Mouse (Mus musculus) spleen, adult 2 months (tissue): ENCODE results near the gene Rs1. TPM values are rescaled to one million over a fixed set of nuclear protein-coding genes. Genes with fewer than 3 reads are reported as not detected.
A peak's percentile ranks its signal among the peaks of the same experiment; 100 is the strongest.
"Not testable (repeated sequence)": the region's sequence is repeated elsewhere in the genome, so short reads cannot be mapped to it uniquely, and the experiment has no call there.

Experiments used
- DNase-seq, 2 experiments: peaks; one replicate each; pipeline versions ENCODE4 v3.0.0 to v3.0.0-alpha.2; 2012 to 2021; ENCODE audit warnings: low spot score in 2 of 2, low read depth in 1 of 2
- H3K27ac ChIP-seq: fragments of 200-500 bp; 2 replicates; pipeline ENCODE4 v1.5.1; 2012; ENCODE audit warnings: low read length, inconsistent platforms; ENCODE audit not compliant: insufficient read depth
- H3K27me3 ChIP-seq: fragments of 200-500 bp; 2 replicates; pipeline ENCODE4 v1.6.1; 2012; ENCODE audit warnings: mild to moderate bottlenecking, moderate library complexity, low read length, inconsistent platforms; ENCODE audit not compliant: control insufficient read depth, insufficient read depth
- H3K36me3 ChIP-seq: fragments of 200-500 bp; 2 replicates; pipeline ENCODE4 v1.6.1; 2012; ENCODE audit warnings: mild to moderate bottlenecking, low read length, inconsistent platforms; ENCODE audit not compliant: control insufficient read depth, insufficient read depth
- H3K4me1 ChIP-seq: fragments of 200-500 bp; 2 replicates; pipeline ENCODE4 v1.6.1; 2011; ENCODE audit warnings: inconsistent platforms; ENCODE audit not compliant: control insufficient read depth, insufficient read depth, insufficient read length
- H3K4me3 ChIP-seq: fragments of 200-500 bp; 2 replicates; pipeline ENCODE4 v1.5.1; 2011; ENCODE audit warnings: mild to moderate bottlenecking, inconsistent platforms; ENCODE audit not compliant: insufficient read depth, insufficient read length; ENCODE audit errors: extremely low read depth
- CTCF ChIP-seq: fragments of 200-500 bp; IDR thresholded peaks from 2 replicates; pipeline ENCODE4 v1.5.1; 2011; ENCODE audit warnings: mild to moderate bottlenecking, inconsistent platforms; ENCODE audit not compliant: insufficient read depth, insufficient read length, insufficient replicate concordance; ENCODE audit errors: extremely low read depth
- POLR2A ChIP-seq: fragments of 200-500 bp; IDR thresholded peaks from 2 replicates; pipeline ENCODE4 v1.6.1; 2011; ENCODE audit warnings: low read depth, low read length, inconsistent platforms
- WGBS: fragments of 180-500 bp; shearing (Covaris S2); methylation state at CpG from one replicate; pipeline ENCODE4 v1.1.7; 2018; 5-methylcytosine and 5-hydroxymethylcytosine counted together
- polyA plus RNA-seq: library from polyadenylated mRNA; depleted of rRNA; stranded (reverse); fragments of >200 nt; gene quantifications from 2 replicates; pipeline ENCODE4 v1.2.3, GENCODE M21; 2012; rRNA removed

Rs1 gene
- polyA plus RNA-seq: not detected in 2 replicates

DNA sequence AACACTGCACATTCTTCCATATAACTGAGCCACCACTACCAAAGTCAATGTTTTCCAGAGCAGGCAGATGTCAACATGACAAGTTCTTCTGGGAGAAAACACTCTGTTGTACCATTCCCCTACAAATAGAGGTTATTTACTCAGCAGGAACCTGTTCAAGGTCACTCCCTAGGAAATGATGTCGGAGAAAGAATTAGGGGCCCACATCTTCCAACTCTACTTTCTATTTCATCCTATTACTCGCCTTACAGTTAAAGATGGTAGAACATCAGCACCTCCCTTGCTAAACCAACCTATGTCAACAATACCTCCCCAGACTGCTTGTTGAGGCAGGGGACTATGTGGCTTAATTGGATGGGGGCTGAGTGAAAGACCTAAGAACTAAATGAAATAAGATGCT is at the start of gene Rs1:
TSS of gene Rs1 (plus strand) at position 301 of the 400 bp plus-strand sequence.
- WGBS: 88% methylated on average over 2 of the region's 2 CpGs
- Histone ChIP-seq H3K36me3 (no peaks in the 10 kb centered on the region), H3K27ac (no peak within 1 kb of the TSS), H3K4me1 (no peaks in the 10 kb centered on the region), H3K27me3 (no peaks in the 10 kb centered on the region), H3K4me3 (no peak within 1 kb of the TSS; the same call in 1 of the 2 replicates)
- TF ChIP-seq CTCF: no peak
- TF ChIP-seq POLR2A: no peak
- DNase-seq: no peak

DNA sequence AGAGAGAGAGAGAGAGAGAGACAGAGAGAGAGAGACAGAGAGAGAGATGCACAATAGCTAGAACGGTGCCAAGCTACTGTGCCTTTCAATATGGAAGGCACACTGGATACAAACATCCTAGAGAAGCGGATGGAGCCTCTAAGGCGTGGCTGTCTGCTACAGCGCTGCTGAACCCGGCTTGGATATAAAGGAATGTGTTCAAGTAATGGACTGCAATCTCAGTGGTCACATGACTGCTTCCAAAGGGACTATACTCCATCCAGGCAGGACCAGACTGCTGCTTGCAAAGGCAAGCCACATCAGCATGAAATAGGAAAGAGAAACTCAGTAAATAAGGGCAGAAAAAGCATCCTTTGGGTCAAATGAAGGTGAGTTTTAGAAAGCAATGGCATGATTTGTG is 32.2 kb upstream of the Rs1 start, which contains the start of gene Ppef1:
TSS of gene Ppef1 (minus strand) at position 116 of the 400 bp plus-strand sequence.
- 80% methylated on average over 5 of the region's 5 CpGs for WGBS

DNA sequence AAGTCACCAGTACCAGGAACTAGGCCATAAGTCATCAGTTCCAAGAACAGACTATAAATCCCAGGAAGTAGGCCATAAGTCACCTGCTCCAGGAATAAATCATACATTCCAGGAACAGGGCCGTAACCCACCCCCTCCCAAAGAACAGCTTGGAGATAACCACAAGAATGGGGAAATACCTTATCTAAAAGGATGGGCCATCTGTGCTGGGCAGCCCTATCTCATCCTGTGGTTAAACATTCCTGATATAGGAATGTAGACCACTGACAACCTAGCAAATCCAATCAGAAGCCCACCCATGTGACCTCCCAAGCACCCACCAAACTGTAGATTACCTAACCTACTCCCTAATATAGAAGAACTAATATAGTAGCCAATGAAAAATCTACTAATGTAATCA is 22.4 kb upstream of the Rs1 start:
- DNase-seq: no peak
- Histone ChIP-seq H3K4me3 (no peak overlapping the region), H3K4me1 (no peaks in the 10 kb centered on the region), H3K36me3 (no peaks in the 10 kb centered on the region), H3K27ac (no peak overlapping the region), H3K27me3 (no peaks in the 10 kb centered on the region)
- no peak for TF ChIP-seq CTCF
- TF ChIP-seq POLR2A: no peak
- WGBS: 87% methylated on average over 1 of the region's 1 CpGs

More for the DNA sequence above, 32.2 kb upstream of the Rs1 start, which contains the start of gene Ppef1:
- Histone ChIP-seq H3K4me1 (no peaks in the 10 kb centered on the region), H3K4me3 (no peak within 1 kb of the TSS), H3K36me3 (no peaks in the 10 kb centered on the region), H3K27me3 (no peaks in the 10 kb centered on the region), H3K27ac (no peak within 1 kb of the TSS)
- no peak for TF ChIP-seq CTCF
- TF ChIP-seq POLR2A: no peak
- no peak for DNase-seq

DNA sequence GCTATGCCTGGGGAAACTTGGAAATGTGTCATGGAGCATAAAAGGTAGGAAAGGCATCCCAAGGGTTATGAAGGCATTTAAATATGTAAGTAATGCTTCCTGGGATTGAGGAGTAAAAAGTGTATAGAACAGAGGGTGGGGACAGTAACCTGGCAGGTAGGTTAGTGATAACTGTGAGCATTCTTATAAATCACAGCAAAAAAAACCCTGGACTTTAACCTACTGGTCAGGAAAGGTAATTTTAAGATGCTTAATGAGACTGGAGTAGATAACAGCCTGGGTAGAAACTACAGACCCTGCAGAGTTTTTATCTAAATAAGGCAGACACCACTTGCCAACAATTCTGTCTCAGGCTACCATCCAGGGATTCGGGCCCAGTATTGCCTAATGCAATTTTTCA is 19.2 kb upstream of the Rs1 start:
- Histone ChIP-seq H3K36me3 (no peaks in the 10 kb centered on the region), H3K4me1 (no peaks in the 10 kb centered on the region), H3K27me3 (no peaks in the 10 kb centered on the region), H3K27ac (no peak overlapping the region), H3K4me3 (no peak overlapping the region)
- no peak for DNase-seq
- WGBS: 72% methylated on average over 1 of the region's 1 CpGs
- TF ChIP-seq CTCF: no peak
- TF ChIP-seq POLR2A: no peak

DNA sequence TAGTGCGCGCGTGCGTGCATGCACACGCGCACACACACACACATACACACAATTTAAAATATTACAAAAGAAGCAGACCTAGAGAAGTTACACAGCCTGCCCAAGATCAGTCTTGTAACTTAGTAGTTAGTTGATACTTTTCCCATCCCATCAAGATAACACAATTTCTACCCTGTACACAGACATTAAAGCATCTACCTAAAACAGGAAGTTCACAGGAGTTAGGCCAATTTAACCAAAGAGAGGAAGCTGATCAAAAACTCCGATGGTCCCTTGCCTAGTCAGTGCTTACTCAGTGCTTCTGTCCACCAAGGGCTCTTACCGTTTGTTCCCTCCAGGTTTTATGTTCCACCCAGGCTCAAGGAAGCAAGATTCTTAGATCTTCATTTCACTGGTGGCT is 17.0 kb upstream of the Rs1 start:
- Histone ChIP-seq H3K27ac (no peak overlapping the region), H3K4me1 (no peaks in the 10 kb centered on the region), H3K27me3 (no peaks in the 10 kb centered on the region), H3K4me3 (no peak overlapping the region), H3K36me3 (no peaks in the 10 kb centered on the region)
- DNase-seq: no peak
- WGBS: 83% methylated on average over 8 of the region's 8 CpGs
- TF ChIP-seq CTCF (no peak), POLR2A (no peak)

DNA sequence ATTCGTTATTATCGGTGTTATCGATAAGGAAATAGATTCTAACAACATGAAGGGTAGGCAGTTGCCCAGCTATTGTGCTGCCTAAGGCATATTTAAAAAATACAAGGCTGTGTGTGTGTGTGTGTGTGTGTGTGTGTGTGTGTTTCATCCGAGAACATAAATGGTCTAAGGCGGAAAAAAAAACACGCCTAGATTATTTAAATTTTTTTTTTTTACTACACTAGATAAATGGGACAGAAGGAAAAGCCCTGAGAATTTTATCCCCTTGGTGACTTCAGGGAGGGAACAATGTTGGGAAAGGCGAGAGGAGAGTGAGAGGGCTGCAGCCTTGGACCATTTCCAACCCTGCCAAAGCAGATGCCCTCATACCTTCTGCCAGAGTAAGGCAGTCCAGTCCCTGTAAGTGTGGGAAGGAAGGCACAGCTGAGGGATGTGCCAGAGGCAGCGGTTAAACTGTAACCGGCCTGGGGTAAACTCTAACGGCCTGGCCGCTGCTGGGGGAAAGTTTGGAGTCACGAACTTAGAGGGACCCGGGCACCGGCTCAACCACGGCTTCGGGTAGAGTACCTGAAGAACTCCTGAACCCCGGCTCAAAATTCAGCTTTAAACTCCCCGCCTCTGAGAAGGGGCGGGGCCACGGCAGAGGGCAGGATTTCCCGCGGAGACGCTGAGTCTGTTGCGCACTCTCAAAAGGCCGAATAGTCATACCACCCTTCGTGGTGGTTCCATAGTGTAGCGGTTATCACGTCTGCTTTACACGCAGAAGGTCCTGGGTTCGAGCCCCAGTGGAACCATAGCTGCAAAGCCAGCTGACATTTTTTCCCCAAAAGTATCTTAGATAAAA is 2.2 kb upstream of the Rs1 start:
- H3K4me3 ChIP-seq: peak overlapping the region; percentile 58
- no peak overlapping the region for H3K27ac ChIP-seq
- H3K36me3 ChIP-seq: no peaks in the 10 kb centered on the region
- TF ChIP-seq CTCF: no peak
- no peak for TF ChIP-seq POLR2A
- WGBS: 34% methylated on average over 30 of the region's 30 CpGs
- peak; percentile 70 to 85 for DNase-seq
- no peaks in the 10 kb centered on the region for H3K27me3 ChIP-seq
- H3K4me1 ChIP-seq: no peaks in the 10 kb centered on the region

DNA sequence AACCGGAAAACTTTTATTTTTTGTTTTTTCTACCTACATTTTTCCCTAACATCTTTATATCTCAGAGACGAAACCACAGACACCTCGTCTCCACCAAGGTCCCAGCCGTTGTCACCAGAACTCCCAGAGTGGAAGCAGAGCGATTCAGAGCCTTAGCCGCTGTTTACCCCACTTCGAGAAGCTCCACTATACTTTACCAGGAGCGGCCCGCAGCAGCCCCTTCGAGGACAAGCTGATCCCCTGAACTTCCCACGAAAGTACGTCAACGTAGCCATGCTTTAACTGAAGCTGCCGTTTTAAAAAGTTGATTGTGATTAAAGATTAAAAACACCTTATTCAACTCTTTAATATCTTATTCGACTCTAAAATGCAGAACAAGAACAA is 1.6 kb upstream of the Rs1 start:
- Histone ChIP-seq H3K4me3 (peak overlapping the region; percentile 58), H3K27ac (peak overlapping the region; percentile 68), H3K27me3 (no peaks in the 10 kb centered on the region), H3K36me3 (no peaks in the 10 kb centered on the region), H3K4me1 (no peaks in the 10 kb centered on the region)
- no peak for DNase-seq
- no peak for TF ChIP-seq POLR2A
- no peak for TF ChIP-seq CTCF
- WGBS: 35% methylated on average over 15 of the region's 15 CpGs

DNA sequence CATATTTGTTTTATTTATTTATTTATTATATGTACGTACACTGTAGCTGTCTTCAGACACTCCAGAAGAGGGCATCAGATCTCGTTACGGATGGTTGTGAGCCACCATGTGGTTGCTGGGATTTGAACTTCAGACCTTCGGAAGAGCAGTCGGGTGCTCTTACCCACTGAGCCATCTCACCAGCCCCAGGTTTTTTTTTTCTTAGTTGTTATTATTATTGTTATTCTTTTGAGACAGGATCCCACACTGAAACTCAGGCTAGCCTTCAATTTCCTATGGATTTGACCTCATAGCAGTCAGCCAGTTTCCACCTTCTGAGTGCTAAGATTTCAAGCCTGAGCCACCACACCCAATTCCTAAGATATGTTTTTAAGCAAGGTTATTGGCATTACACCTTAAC is 1.8 kb downstream of the Rs1 start:
- 84% methylated on average over 5 of the region's 5 CpGs for WGBS
- not testable (repeated sequence) for H3K4me1 ChIP-seq, H3K4me3 ChIP-seq

More for the DNA sequence above, 1.8 kb downstream of the Rs1 start:
- H3K27me3 ChIP-seq, H3K27ac ChIP-seq, DNase-seq, H3K36me3 ChIP-seq: not testable (repeated sequence)
